Mouse (Mus musculus): ENCODE results near the gene Ccin.

The Ccin gene

GRCm38 (mm10) chr4:43983181-43983580 lies at the start of gene Ccin:
Ccin (plus strand) TSS chr4:43983483.
- DNase-seq: no peak

- DNase-seq: no peak
Measured at GRCm38 (mm10) chr4:43936186-43936585, 47.1 kb upstream of the Ccin start.

GRCm38 (mm10) chr4:43936749-43937674 lies 46.3 kb upstream of the Ccin start:
- no peak for DNase-seq

- no peak for DNase-seq
Measured at GRCm38 (mm10) chr4:43941315-43941714, 42.0 kb upstream of the Ccin start.

- DNase-seq: no peak
Measured at GRCm38 (mm10) chr4:43942421-43942820, 40.9 kb upstream of the Ccin start.

- no peak for DNase-seq
Measured at GRCm38 (mm10) chr4:43947571-43947970, 35.7 kb upstream of the Ccin start.

- DNase-seq: peak; percentile 83
Measured at GRCm38 (mm10) chr4:43957292-43957845, 25.9 kb upstream of the Ccin start, which contains the start of gene Glipr2. Glipr2 (plus strand) TSS chr4:43957401.

GRCm38 (mm10) chr4:43957846-43958461 lies 25.3 kb upstream of the Ccin start:
- DNase-seq: peak; percentile 34

GRCm38 (mm10) chr4:43959523-43960179 lies 23.6 kb upstream of the Ccin start:
- DNase-seq: no peak

- no peak for DNase-seq
Measured at GRCm38 (mm10) chr4:43960207-43960606, 23.1 kb upstream of the Ccin start.

GRCm38 (mm10) chr4:43964326-43964833 lies 18.9 kb upstream of the Ccin start:
- DNase-seq: no peak

GRCm38 (mm10) chr4:43964951-43965684 lies 18.2 kb upstream of the Ccin start:
- no peak for DNase-seq

- DNase-seq: no peak
Measured at GRCm38 (mm10) chr4:43965856-43966535, 17.3 kb upstream of the Ccin start.

GRCm38 (mm10) chr4:43968650-43969049 lies 14.6 kb upstream of the Ccin start:
- DNase-seq: peak; percentile 58

GRCm38 (mm10) chr4:43969373-43969772 lies 13.9 kb upstream of the Ccin start:
- DNase-seq: peak; percentile 17

GRCm38 (mm10) chr4:43970393-43971330 lies 12.6 kb upstream of the Ccin start:
- no peak for DNase-seq

GRCm38 (mm10) chr4:43971541-43972136 lies 11.6 kb upstream of the Ccin start:
- no peak for DNase-seq

- no peak for DNase-seq
Measured at GRCm38 (mm10) chr4:43972137-43972591, 11.1 kb upstream of the Ccin start.

- peak; percentile 16 for DNase-seq
Measured at GRCm38 (mm10) chr4:43973526-43973981, 9.7 kb upstream of the Ccin start.

Measured in right cerebral cortex, postnatal 14 days (tissue).